Mouse (Mus musculus) megakaryocyte, embryonic 14.5 days (primary cell): ENCODE results near the gene Tnnt3.

Experiments used
- FLI1 ChIP-seq: IDR thresholded peaks from 2 replicates; pipeline ENCODE4 v1.6.1; 2012; ENCODE audit warnings: low read length, inconsistent platforms, mixed read lengths
- GATA1 ChIP-seq: IDR thresholded peaks from 3 replicates; pipeline ENCODE4 v1.6.1; 2012; ENCODE audit warnings: mixed read lengths, low read length, inconsistent platforms, borderline replicate concordance

DNA sequence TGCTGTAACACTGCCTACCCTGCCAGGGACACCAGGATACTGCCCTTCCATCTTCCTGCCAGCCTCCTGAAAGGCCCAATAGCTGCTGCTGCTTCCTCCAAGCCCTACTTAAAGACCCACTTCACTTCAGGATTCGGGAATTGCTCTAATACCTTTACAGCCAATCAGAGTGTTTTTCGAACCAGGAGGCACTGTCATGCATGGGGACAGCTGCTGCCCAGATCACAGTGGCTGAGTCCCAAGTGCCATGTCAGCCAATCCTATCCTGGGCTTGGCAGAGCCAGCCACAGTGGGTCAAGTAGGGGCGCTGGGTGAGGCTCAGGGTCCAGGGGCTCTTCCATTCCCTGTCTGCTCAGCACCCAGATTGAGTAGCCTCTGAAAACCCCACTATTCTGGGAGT, 2.5 kb upstream of the Tnnt3 start:
- no peak for TF ChIP-seq GATA1
- TF ChIP-seq FLI1: no peak
